Mouse (Mus musculus) intestine, embryonic 16.5 days (tissue): ENCODE measurements around the gene Col5a3. TPM values are rescaled to one million over a fixed set of nuclear protein-coding genes. Genes with fewer than 3 reads are reported as not detected.
"Not testable (repeated sequence)": the region's sequence is repeated elsewhere in the genome, so short reads cannot be mapped to it uniquely, and the experiment has no call there.

Source experiments
- ATAC-seq: fragments of 200-750 bp; cut with Nextera tagmentation; 2 replicates; pipeline ENCODE4 v1.8.0; 2017; ENCODE audit warnings: moderate TSS enrichment, moderate library complexity
- H3K27ac ChIP-seq: fragments of 300-500 bp; sonication (generic); 2 replicates; pipeline ENCODE4 v1.5.1; 2014; ENCODE audit warnings: mild to moderate bottlenecking, low read length
- H3K27me3 ChIP-seq: fragments of 300-500 bp; sonication (generic); replicated peaks from 2 replicates; pipeline ENCODE4 v1.6.1; 2014; ENCODE audit warnings: low read length, control low read depth, mixed read lengths; ENCODE audit not compliant: control insufficient read depth, insufficient read depth
- H3K36me3 ChIP-seq: fragments of 300-500 bp; sonication (generic); 2 replicates; pipeline ENCODE4 v1.6.1; 2014; ENCODE audit warnings: low read length, control low read depth; ENCODE audit not compliant: control insufficient read depth, insufficient read depth
- H3K4me1 ChIP-seq: fragments of 300-500 bp; sonication (generic); 2 replicates; pipeline ENCODE4 v1.6.1; 2014; ENCODE audit warnings: low read length, control low read depth, mixed read lengths; ENCODE audit not compliant: control insufficient read depth, insufficient read depth
- H3K4me2 ChIP-seq: fragments of 300-500 bp; sonication (generic); 2 replicates; pipeline ENCODE4 v1.6.1; 2014; ENCODE audit warnings: low read depth, low read length, control low read depth
- H3K4me3 ChIP-seq: fragments of 300-500 bp; sonication (generic); 2 replicates; pipeline ENCODE4 v1.5.1; 2014; ENCODE audit warnings: mild to moderate bottlenecking, low read length
- H3K9ac ChIP-seq: fragments of 300-500 bp; sonication (generic); 2 replicates; pipeline ENCODE4 v1.6.1; 2014; ENCODE audit warnings: low read depth, low read length
- H3K9me3 ChIP-seq: fragments of 300-500 bp; sonication (generic); 2 replicates; pipeline ENCODE4 v1.6.1; 2016; ENCODE audit warnings: low read length, control low read depth; ENCODE audit not compliant: control insufficient read depth
- WGBS: fragments of 180-500 bp; shearing (Covaris S2); extraction: QIAGEN DNeasy Blood & Tissue Kit; methylation state at CpG from one replicate; pipeline ENCODE4 v1.1.7; 2014; 5-methylcytosine and 5-hydroxymethylcytosine counted together
- polyA plus RNA-seq: library from polyadenylated mRNA; unstranded; fragments of >200 nt; fragmentation: Nextera tagmentation; extraction: Ambion mirVana; gene quantifications from 2 replicates; pipeline ENCODE4 v1.2.1, GENCODE M21; 2015

Col5a3 gene
- polyA plus RNA-seq, 1 experiment from 2014 or later = 1.8 TPM

DNA sequence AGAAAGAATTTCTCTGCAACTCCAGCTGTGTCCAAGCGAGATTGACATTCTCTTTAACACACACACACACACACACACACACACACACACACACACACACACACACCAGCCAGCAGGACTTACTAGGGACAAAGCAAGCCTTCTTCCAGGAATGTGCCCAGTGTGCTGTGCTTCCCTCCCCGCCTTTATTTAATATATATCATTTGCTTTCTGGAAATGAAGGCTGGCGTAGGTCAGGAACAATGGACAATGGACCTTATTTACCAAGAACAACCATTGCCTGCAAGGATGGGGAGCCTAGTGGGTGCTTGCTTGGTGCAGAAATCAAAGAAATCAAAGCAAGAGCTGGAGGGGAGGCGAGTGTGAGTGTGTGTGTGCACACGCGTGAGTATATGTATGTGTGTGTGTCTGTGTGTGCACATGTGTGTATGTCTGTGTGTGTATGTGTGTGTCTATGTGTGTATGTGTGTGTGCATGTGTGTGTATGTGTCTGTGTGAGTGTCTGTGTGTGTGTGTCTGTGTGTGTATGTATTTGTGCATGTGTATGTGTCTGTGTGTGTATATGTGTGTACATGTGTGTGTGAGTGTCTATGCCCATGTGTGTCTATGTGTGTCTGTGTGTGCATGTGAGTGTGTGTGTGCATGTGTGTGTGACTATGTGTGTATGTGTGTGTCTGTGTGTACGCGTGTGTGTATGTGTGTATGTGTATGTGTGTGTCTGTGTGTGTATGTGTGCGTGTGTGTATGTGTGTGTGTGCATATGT is 22.5 kb upstream of the Col5a3 start:
- no peak for ATAC-seq
- no peak overlapping the region for H3K27ac ChIP-seq
- no peaks in the 10 kb centered on the region for H3K27me3 ChIP-seq
- H3K4me2 ChIP-seq = no peak overlapping the region
- H3K9ac ChIP-seq = no peak overlapping the region
- no peaks in the 10 kb centered on the region for H3K4me1 ChIP-seq
- H3K4me3 ChIP-seq = no peak overlapping the region
- no peaks in the 10 kb centered on the region for H3K9me3 ChIP-seq
- 72% methylated on average over 9 of the region's 9 CpGs for WGBS
- no peaks in the 10 kb centered on the region for H3K36me3 ChIP-seq

DNA sequence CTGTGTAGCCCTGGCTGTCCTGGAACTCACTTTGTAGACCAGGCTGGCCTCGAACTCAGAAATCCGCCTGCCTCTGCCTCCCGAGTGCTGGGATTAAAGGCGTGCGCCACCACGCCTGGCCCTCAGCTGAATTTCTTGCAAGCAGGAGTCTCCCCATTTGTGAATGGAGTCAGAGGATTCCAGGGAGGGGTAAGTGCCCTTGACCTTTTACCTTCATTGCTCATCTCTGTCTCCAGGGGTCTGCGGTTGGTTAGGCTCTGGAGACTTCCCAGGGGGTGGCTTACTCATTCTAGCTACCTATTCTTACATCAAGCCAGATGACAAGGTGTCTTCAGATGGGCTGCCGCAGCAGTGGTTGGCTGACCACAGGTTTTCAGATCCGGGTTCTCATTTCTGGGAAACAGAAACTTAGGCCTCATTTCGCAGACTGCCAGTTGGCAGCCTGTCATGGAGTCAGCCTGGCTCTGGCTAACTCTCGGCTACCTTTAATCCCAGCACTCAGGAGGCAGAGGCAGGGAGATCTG is 20.6 kb upstream of the Col5a3 start:
- not testable (repeated sequence) for H3K9me3 ChIP-seq, H3K27ac ChIP-seq, H3K4me3 ChIP-seq, H3K27me3 ChIP-seq, H3K4me1 ChIP-seq, H3K36me3 ChIP-seq, ATAC-seq, H3K4me2 ChIP-seq, H3K9ac ChIP-seq
- WGBS = 89% methylated on average over 11 of the region's 11 CpGs

DNA sequence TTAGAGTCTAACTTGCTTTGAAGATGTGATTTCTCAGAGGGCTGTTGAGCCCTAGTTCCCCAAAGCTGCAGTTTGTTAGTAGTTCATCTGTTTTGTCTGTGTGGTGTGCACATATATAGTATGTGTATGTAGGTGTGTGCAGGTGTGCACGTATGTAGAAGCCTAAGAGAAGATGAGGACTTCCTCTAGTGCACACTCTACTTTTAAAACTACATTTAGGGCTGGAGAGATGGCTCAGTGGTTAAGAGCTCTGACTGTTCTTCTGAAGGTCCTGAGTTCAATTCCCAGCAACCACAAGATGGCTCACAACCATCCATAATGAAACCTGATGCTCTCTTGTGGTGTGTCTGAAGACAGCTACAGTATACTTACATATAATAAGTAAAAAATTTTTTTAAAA is 20.0 kb upstream of the Col5a3 start:
- ATAC-seq = no peak
- H3K4me2 ChIP-seq = no peak overlapping the region
- H3K27me3 ChIP-seq = no peaks in the 10 kb centered on the region; the same call in 1 of the 2 replicates
- no peaks in the 10 kb centered on the region for H3K36me3 ChIP-seq
- H3K4me1 ChIP-seq = 0 out of 2 replicates have a peak, but pooled peaks cover 5% of the 10 kb centered on the region
- H3K9me3 ChIP-seq = no peaks in the 10 kb centered on the region
- H3K4me3 ChIP-seq = no peak overlapping the region
- H3K27ac ChIP-seq = no peak overlapping the region
- H3K9ac ChIP-seq = no peak overlapping the region
- 79% methylated on average over 1 of the region's 1 CpGs for WGBS

DNA sequence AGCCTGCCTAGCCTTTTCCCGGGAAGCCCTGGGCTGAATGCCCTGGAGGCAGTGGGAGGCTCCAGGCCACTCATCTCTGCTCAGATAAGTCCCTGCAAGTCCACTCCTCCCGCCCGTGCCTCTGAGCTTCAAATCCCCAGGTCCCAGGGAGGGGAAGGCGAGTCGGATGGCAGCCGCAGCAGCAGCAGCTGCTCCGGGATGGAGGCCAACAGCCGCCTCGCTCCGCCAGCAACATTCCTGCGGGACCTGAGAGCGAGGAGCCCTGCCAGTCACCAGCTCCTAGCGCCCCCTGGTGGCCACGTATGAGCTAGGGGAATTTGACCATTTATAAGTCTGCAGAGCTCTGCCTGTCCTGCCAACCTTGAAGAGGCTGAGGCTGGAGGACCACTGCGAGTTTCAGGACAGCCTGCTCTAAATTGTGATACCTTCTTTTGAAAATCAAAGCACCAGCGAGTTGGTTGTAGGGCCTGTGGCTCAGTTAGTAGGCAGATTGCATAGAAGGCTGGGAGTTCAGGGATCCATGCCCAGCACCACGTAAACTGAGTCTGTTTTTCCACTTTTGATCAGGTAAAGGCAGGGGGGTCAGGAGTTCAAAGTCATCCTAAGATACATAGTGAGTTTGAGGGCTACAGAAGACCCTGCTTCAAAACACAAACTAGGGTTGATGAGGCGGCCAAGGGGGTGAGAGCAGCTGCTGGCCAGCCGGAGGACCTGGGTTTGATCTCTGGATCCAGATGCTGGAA is 16.2 kb upstream of the Col5a3 start:
- H3K4me2 ChIP-seq = no peak overlapping the region
- H3K27me3 ChIP-seq = no peaks in the 10 kb centered on the region; the same call in 1 of the 2 replicates
- no peak overlapping the region for H3K27ac ChIP-seq
- no peaks in the 10 kb centered on the region for H3K9me3 ChIP-seq
- H3K4me1 ChIP-seq = 0 out of 2 replicates have a peak, but pooled peaks cover 5% of the 10 kb centered on the region
- no peaks in the 10 kb centered on the region for H3K36me3 ChIP-seq
- H3K4me3 ChIP-seq = no peak overlapping the region
- WGBS = 16% methylated on average over 19 of the region's 19 CpGs
- peak overlapping the region; percentile 48; the same call in 1 of the 2 replicates for H3K9ac ChIP-seq
- ATAC-seq = peak; percentile 92

GRCm38 (mm10) chr9:20828127-20828526 is 13.3 kb upstream of the Col5a3 start:
- Histone ChIP-seq H3K9ac (no peak overlapping the region), H3K27ac (no peak overlapping the region), H3K4me1 (0 out of 2 replicates have a peak, but pooled peaks cover 5% of the 10 kb centered on the region), H3K36me3 (no peaks in the 10 kb centered on the region), H3K4me2 (no peak overlapping the region), H3K27me3 (no peaks in the 10 kb centered on the region; the same call in 1 of the 2 replicates), H3K4me3 (no peak overlapping the region), H3K9me3 (no peaks in the 10 kb centered on the region)
- ATAC-seq = no peak
- WGBS = 95% methylated on average over 1 of the region's 1 CpGs

DNA sequence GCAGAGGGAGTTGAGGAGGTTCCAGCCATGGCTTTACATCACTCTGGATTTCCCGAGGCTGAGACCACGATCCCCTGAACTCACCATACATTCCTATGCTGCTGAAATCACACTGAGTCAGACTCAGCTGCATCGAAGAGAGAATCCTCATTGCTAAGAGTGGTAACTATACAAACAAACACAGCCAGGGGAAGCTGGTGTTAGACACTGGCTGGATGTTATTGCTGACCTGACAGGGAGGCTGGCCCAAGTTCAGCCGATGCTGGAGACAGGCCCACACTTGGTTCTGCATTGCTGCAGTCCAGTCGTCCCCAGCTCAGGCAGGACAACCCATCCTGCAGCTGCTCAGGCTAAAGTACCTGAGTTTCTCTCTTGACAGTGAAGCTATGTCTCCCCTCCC is 10.9 kb upstream of the Col5a3 start:
- no peaks in the 10 kb centered on the region for H3K9me3 ChIP-seq
- ATAC-seq = no peak
- H3K9ac ChIP-seq = no peak overlapping the region
- H3K4me2 ChIP-seq = no peak overlapping the region
- H3K27ac ChIP-seq = no peak overlapping the region
- no peaks in the 10 kb centered on the region; the same call in 1 of the 2 replicates for H3K27me3 ChIP-seq
- H3K36me3 ChIP-seq = no peaks in the 10 kb centered on the region
- WGBS = 38% methylated on average over 5 of the region's 5 CpGs
- H3K4me3 ChIP-seq = no peak overlapping the region
- 0 out of 2 replicates have a peak, but pooled peaks cover 4% of the 10 kb centered on the region for H3K4me1 ChIP-seq

- Histone ChIP-seq H3K9me3 (no peaks in the 10 kb centered on the region), H3K4me1 (no peaks in the 10 kb centered on the region), H3K27ac (no peak overlapping the region), H3K4me3 (no peak overlapping the region), H3K9ac (no peak overlapping the region), H3K4me2 (no peak overlapping the region), H3K27me3 (no peaks in the 10 kb centered on the region), H3K36me3 (no peaks in the 10 kb centered on the region)
- WGBS = 86% methylated on average over 3 of the region's 3 CpGs
- ATAC-seq = no peak
Measured at GRCm38 (mm10) chr9:20822821-20823220, 8.0 kb upstream of the Col5a3 start.

DNA sequence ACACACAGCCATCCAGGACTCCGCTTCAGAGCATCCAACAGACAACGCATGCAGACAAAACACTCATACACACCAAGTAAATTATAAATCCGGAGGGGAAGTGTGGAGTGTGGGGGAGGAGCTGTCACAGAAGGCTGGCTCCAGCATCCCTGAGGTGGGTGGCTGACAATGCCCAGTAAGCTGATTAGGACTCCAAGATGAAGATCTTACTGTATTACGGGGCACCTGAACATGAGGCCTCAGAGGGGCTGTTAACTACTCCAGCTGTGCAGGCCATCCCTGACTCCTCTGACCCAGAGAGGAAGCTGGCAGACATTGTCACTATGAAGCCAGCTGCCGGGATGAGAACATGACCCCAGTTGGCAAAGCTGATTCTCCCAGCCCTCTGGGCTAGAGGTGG is 5.1 kb upstream of the Col5a3 start:
- WGBS = 82% methylated on average over 5 of the region's 5 CpGs
- H3K9ac ChIP-seq = no peak overlapping the region
- no peaks in the 10 kb centered on the region for H3K4me1 ChIP-seq
- H3K27ac ChIP-seq = no peak overlapping the region
- no peak for ATAC-seq
- no peaks in the 10 kb centered on the region for H3K27me3 ChIP-seq
- no peak overlapping the region for H3K4me3 ChIP-seq
- H3K9me3 ChIP-seq = no peaks in the 10 kb centered on the region
- H3K36me3 ChIP-seq = no peaks in the 10 kb centered on the region
- H3K4me2 ChIP-seq = no peak overlapping the region

GRCm38 (mm10) chr9:20818236-20818635 is 3.4 kb upstream of the Col5a3 start, which contains the start of gene Rdh8:
Gene Rdh8 (plus strand): TSS chr9:20818503.
- Histone ChIP-seq H3K4me3 (no peak within 1 kb of the TSS), H3K4me2 (no peak within 1 kb of the TSS), H3K4me1 (no peaks in the 10 kb centered on the region), H3K27me3 (0 out of 2 replicates have a peak, but pooled peaks cover 2% of the 10 kb centered on the region), H3K27ac (no peak within 1 kb of the TSS), H3K9ac (no peak within 1 kb of the TSS), H3K9me3 (no peaks in the 10 kb centered on the region), H3K36me3 (no peaks in the 10 kb centered on the region)
- 78% methylated on average over 6 of the region's 6 CpGs for WGBS
- no peak for ATAC-seq
